Mouse (Mus musculus) liver, embryonic 14.5 days (tissue): ENCODE data around the gene Hdgf.

ENCODE experiments used
- CTCF ChIP-seq: IDR thresholded peaks from 2 replicates; pipeline ENCODE4 v1.5.1; 2016; ENCODE audit warnings: antibody characterized with exemption, low read depth, control low read depth
- EP300 ChIP-seq: IDR thresholded peaks from 2 replicates; pipeline ENCODE4 v1.6.1; 2016; ENCODE audit warnings: antibody characterized with exemption, low read depth

- no peak for TF ChIP-seq CTCF
- TF ChIP-seq EP300: no peak
Observed at GRCm38 (mm10) chr3:87884291-87884690, 21.8 kb upstream of the Hdgf start.
